Mouse (Mus musculus) cortical plate, adult 2 months (tissue): ENCODE measurements around the gene Ltbp2.

Source experiments
- CTCF ChIP-seq: fragments of 200-500 bp; IDR thresholded peaks from 2 replicates; pipeline ENCODE4 v1.5.1; 2011; ENCODE audit warnings: mild to moderate bottlenecking, control low read depth, low read length; ENCODE audit not compliant: insufficient read depth; ENCODE audit errors: extremely low read depth
- POLR2A ChIP-seq: fragments of 200-500 bp; IDR thresholded peaks from 2 replicates; pipeline ENCODE4 v1.6.1; 2011; ENCODE audit warnings: mild to moderate bottlenecking, low read length, control low read depth; ENCODE audit not compliant: insufficient read depth; ENCODE audit errors: extremely low read depth

- TF ChIP-seq POLR2A (no peak), CTCF (no peak)
These were observed 48.9 kb downstream of the Ltbp2 start for GRCm38 (mm10) chr12:84827384-84827933.
